Mouse (Mus musculus): ENCODE measurements at regions not wholly inside any gene's neighbourhood (a gene's known extent, or its start where the extent isn't known, plus 50 kb on each side); places are given as distances from the start of the nearest gene placed in this dataset.

GRCm38 (mm10) chr9:101717911-101718310, 143.7 kb upstream of the 9630041A04Rik start:
- Histone ChIP-seq H3K4me3 (ENCODE audit: insufficient read depth in 1 of 2, low read depth in 2 of 2, low read length in 2 of 2) (no peak overlapping the region), H3K9me3 (ENCODE audit: control insufficient read depth, low read length) (no peaks in the 10 kb centered on the region), H3K27ac (no peak overlapping the region), H3K36me3 (replicated peaks; ENCODE audit: control insufficient read depth, insufficient read depth, low read depth) (no peaks in the 10 kb centered on the region), H3K27me3 (ENCODE audit: control insufficient read depth, insufficient read depth, low read length) (no peaks in the 10 kb centered on the region), H3K9ac (replicated peaks) (no peak overlapping the region), H3K4me1 (replicated peaks; ENCODE audit: control insufficient read depth in 2 of 2, insufficient read depth in 2 of 2, low read length in 1 of 2) (no peaks in the 10 kb centered on the region), H3K4me2 (ENCODE audit: low read depth) (no peak overlapping the region)
- WGBS (ENCODE audit: insufficient replicate concordance) = 14% methylated on average over 2 of the region's 2 CpGs
- ATAC-seq (ENCODE audit: insufficient read depth) (no peak), DNase-seq (ENCODE audit: low read depth in 3 of 3, low spot score in 3 of 3) (no peak)
- TF ChIP-seq CTCF (IDR thresholded peaks at IDR 0.05; ENCODE audit: low read depth) = no peak

GRCm38 (mm10) chr9:101716326-101716725, 145.3 kb upstream of the 9630041A04Rik start:
- no peak overlapping the region for H3K9ac ChIP-seq (replicated peaks)
- no peak overlapping the region for H3K4me3 ChIP-seq (ENCODE audit: insufficient read depth in 1 of 2, low read depth in 2 of 2, low read length in 2 of 2)
- H3K27ac ChIP-seq = no peak overlapping the region
- no peaks in the 10 kb centered on the region for H3K9me3 ChIP-seq (ENCODE audit: control insufficient read depth, low read length)
- 39% methylated on average over 5 of the region's 5 CpGs for WGBS (ENCODE audit: insufficient replicate concordance)
- no peak for TF ChIP-seq CTCF (IDR thresholded peaks at IDR 0.05; ENCODE audit: low read depth)
- TF ChIP-seq EP300 (IDR thresholded peaks at IDR 0.05; ENCODE audit: low read depth) = no peak
- no peaks in the 10 kb centered on the region for H3K27me3 ChIP-seq (ENCODE audit: control insufficient read depth, insufficient read depth, low read length)
- DNase-seq (ENCODE audit: low read depth in 3 of 3, low spot score in 3 of 3) = no peak
- H3K4me1 ChIP-seq (replicated peaks; ENCODE audit: control insufficient read depth in 2 of 2, insufficient read depth in 2 of 2, low read length in 1 of 2) = no peaks in the 10 kb centered on the region
- no peak for ATAC-seq (ENCODE audit: insufficient read depth)
- H3K4me2 ChIP-seq (ENCODE audit: low read depth) = no peak overlapping the region
- no peaks in the 10 kb centered on the region for H3K36me3 ChIP-seq (replicated peaks; ENCODE audit: control insufficient read depth, insufficient read depth, low read depth)

- Histone ChIP-seq H3K9ac (replicated peaks) (no peak overlapping the region), H3K27me3 (ENCODE audit: control insufficient read depth, insufficient read depth, low read length) (no peaks in the 10 kb centered on the region), H3K27ac (no peak overlapping the region), H3K4me3 (ENCODE audit: insufficient read depth in 1 of 2, low read depth in 2 of 2, low read length in 2 of 2) (no peak overlapping the region), H3K9me3 (ENCODE audit: control insufficient read depth, low read length) (no peaks in the 10 kb centered on the region), H3K4me2 (ENCODE audit: low read depth) (no peak overlapping the region), H3K4me1 (replicated peaks; ENCODE audit: control insufficient read depth in 2 of 2, insufficient read depth in 2 of 2, low read length in 1 of 2) (no peaks in the 10 kb centered on the region), H3K36me3 (replicated peaks; ENCODE audit: control insufficient read depth, insufficient read depth, low read depth) (no peaks in the 10 kb centered on the region)
- no peak for TF ChIP-seq CTCF (IDR thresholded peaks at IDR 0.05; ENCODE audit: low read depth)
- TF ChIP-seq EP300 (IDR thresholded peaks at IDR 0.05; ENCODE audit: low read depth) = no peak
- 43% methylated on average over 5 of the region's 5 CpGs for WGBS (ENCODE audit: insufficient replicate concordance)
- no peak for DNase-seq (ENCODE audit: low read depth in 3 of 3, low spot score in 3 of 3)
- ATAC-seq (ENCODE audit: insufficient read depth) = no peak
Observed at GRCm38 (mm10) chr9:101714805-101715204, 146.8 kb upstream of the 9630041A04Rik start.

GRCm38 (mm10) chr9:101710611-101711071, 151.0 kb upstream of the 9630041A04Rik start:
- Histone ChIP-seq H3K9ac (replicated peaks) (no peak overlapping the region), H3K4me3 (ENCODE audit: insufficient read depth in 1 of 2, low read depth in 2 of 2, low read length in 2 of 2) (no peak overlapping the region), H3K4me1 (replicated peaks; ENCODE audit: control insufficient read depth in 2 of 2, insufficient read depth in 2 of 2, low read length in 1 of 2) (no peaks in the 10 kb centered on the region), H3K36me3 (replicated peaks; ENCODE audit: control insufficient read depth, insufficient read depth, low read depth) (no peaks in the 10 kb centered on the region), H3K27ac (no peak overlapping the region), H3K27me3 (ENCODE audit: control insufficient read depth, insufficient read depth, low read length) (no peaks in the 10 kb centered on the region), H3K9me3 (ENCODE audit: control insufficient read depth, low read length) (no peaks in the 10 kb centered on the region), H3K4me2 (ENCODE audit: low read depth) (no peak overlapping the region)
- DNase-seq (ENCODE audit: low read depth in 3 of 3, low spot score in 3 of 3) (no peak), ATAC-seq (ENCODE audit: insufficient read depth) (no peak)
- no peak for TF ChIP-seq CTCF (IDR thresholded peaks at IDR 0.05; ENCODE audit: low read depth)
- WGBS (ENCODE audit: insufficient replicate concordance) = 62% methylated on average over 8 of the region's 8 CpGs

- H3K36me3 ChIP-seq (replicated peaks; ENCODE audit: control insufficient read depth, insufficient read depth, low read depth) = no peaks in the 10 kb centered on the region
- no peak overlapping the region for H3K9ac ChIP-seq (replicated peaks)
- WGBS (ENCODE audit: insufficient replicate concordance) = 59% methylated on average over 7 of the region's 7 CpGs
- H3K27ac ChIP-seq = no peak overlapping the region
- no peak overlapping the region for H3K4me3 ChIP-seq (ENCODE audit: insufficient read depth in 1 of 2, low read depth in 2 of 2, low read length in 2 of 2)
- H3K4me1 ChIP-seq (replicated peaks; ENCODE audit: control insufficient read depth in 2 of 2, insufficient read depth in 2 of 2, low read length in 1 of 2) = no peaks in the 10 kb centered on the region
- no peak for DNase-seq (ENCODE audit: low read depth in 3 of 3, low spot score in 3 of 3)
- no peaks in the 10 kb centered on the region for H3K9me3 ChIP-seq (ENCODE audit: control insufficient read depth, low read length)
- H3K27me3 ChIP-seq (ENCODE audit: control insufficient read depth, insufficient read depth, low read length) = no peaks in the 10 kb centered on the region
- no peak overlapping the region for H3K4me2 ChIP-seq (ENCODE audit: low read depth)
- ATAC-seq (ENCODE audit: insufficient read depth) = no peak
- TF ChIP-seq CTCF (IDR thresholded peaks at IDR 0.05; ENCODE audit: low read depth) = no peak
- TF ChIP-seq EP300 (IDR thresholded peaks at IDR 0.05; ENCODE audit: low read depth) = no peak
Observed at GRCm38 (mm10) chr9:101700368-101700767, 161.3 kb upstream of the 9630041A04Rik start.

Measured in liver, embryonic 14.5 days (tissue).